8 mouse cellular contexts compared by ENCODE assay signal in the genomic region with DNA sequence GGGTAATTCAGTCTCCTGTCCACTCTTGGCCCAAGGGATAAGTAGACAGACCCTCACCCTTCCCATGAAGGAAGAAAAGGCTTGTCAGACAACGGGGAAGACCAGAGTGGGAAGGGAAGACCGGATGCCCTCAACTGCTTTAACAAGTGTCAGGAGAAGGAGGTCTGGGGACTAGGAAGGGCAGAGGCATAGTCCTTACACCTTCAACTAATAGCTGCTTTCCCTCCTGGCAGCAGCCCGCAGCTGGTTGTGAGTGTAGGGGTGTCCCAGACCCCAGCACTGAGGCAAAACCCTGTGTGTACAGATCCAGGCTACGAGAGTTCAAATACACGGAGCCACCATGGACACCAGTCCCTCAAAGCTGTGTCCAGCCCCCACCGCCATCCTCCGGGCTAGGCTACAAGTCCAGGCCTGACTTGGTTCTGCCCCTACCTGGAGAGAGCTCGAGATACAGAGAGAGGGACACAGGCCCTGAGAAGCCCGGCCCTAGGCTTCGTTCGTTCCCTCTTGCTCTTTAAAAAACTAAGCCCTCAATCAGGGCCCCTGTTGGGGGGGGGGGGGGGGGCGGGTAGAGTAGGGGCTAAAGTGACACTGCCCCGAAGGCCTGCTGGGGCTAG. TPM values are rescaled to one million over a fixed set of nuclear protein-coding genes. Genes with fewer than 3 reads are reported as not detected.
A peak's percentile ranks its signal among the peaks of the same experiment; 100 is the strongest.
DNase-seq lines count a peak whose midpoint lies in the region; ATAC-seq lines count a peak whose summit lies in the region.

No protein-coding gene starts in this region.

- H3K36me3 ChIP-seq in heart, embryonic 13.5 days: no peaks in the 10 kb centered on the region
- no peaks in the 10 kb centered on the region for H3K36me3 ChIP-seq in hindbrain, embryonic 10.5 days
- H3K36me3 ChIP-seq in midbrain, embryonic 11.5 days (ENCODE audit: control insufficient read depth, insufficient read depth, low read length): no peaks in the 10 kb centered on the region

- H3K4me1 ChIP-seq in heart, embryonic 13.5 days: peaks cover 59% of the 10 kb centered on the region
- H3K4me1 ChIP-seq in hindbrain, embryonic 10.5 days (replicated peaks): peaks cover 81% of the 10 kb centered on the region
- peaks cover 27% of the 10 kb centered on the region for H3K4me1 ChIP-seq in midbrain, embryonic 11.5 days (ENCODE audit: control insufficient read depth, insufficient read depth, low read length)

- peak overlapping the region; percentile 91 for H3K4me2 ChIP-seq in heart, embryonic 13.5 days
- H3K4me2 ChIP-seq in midbrain, embryonic 11.5 days: peak overlapping the region; percentile 91

- WGBS in heart, embryonic 13.5 days: 12% methylated on average over 13 of the region's 13 CpGs
- 16% methylated on average over 13 of the region's 13 CpGs for WGBS in hindbrain, embryonic 10.5 days
- 12% methylated on average over 12 of the region's 13 CpGs for WGBS in midbrain, embryonic 11.5 days

- no peak for DNase-seq in heart, adult 18-20 months
- DNase-seq in Muller cell, postnatal 12 days (ENCODE audit: inconsistent ontology term): peak; percentile 37
- DNase-seq in hindbrain, embryonic 10.5 days (ENCODE audit: low spot score): no peak
- DNase-seq in midbrain, embryonic 11.5 days (ENCODE audit: low spot score, missing footprints): no peak
- no peak for DNase-seq in adrenal gland, postnatal 36 days
- no peak for DNase-seq in cerebellum, postnatal 14 days
- DNase-seq in right cerebral cortex, postnatal 4 days: no peak

- H3K27me3 ChIP-seq in heart, embryonic 13.5 days (replicated peaks): peaks cover 23% of the 10 kb centered on the region
- H3K27me3 ChIP-seq in hindbrain, embryonic 10.5 days (ENCODE audit: insufficient read depth, poor library complexity, severe bottlenecking): peaks cover 76% of the 10 kb centered on the region
- H3K27me3 ChIP-seq in midbrain, embryonic 11.5 days (ENCODE audit: control insufficient read depth, insufficient read depth, low read length): peaks cover 17% of the 10 kb centered on the region

- H3K27ac ChIP-seq in heart, embryonic 13.5 days (replicated peaks): peak overlapping the region; percentile 96
- H3K27ac ChIP-seq in hindbrain, embryonic 10.5 days: peak overlapping the region; percentile 93
- H3K27ac ChIP-seq in midbrain, embryonic 11.5 days (ENCODE audit: low read depth, low read length): no peak overlapping the region

- ATAC-seq in heart, embryonic 13.5 days (ENCODE audit: extremely low read depth, insufficient number of reproducible peaks, low FRiP score, low TSS enrichment): no peak
- no peak for ATAC-seq in midbrain, embryonic 11.5 days (ENCODE audit: low FRiP score)

- H3K9ac ChIP-seq in heart, embryonic 13.5 days: peak overlapping the region; percentile 97
- H3K9ac ChIP-seq in midbrain, embryonic 11.5 days (ENCODE audit: low read length): peak overlapping the region; percentile 79

- H3K4me3 ChIP-seq in heart, embryonic 13.5 days: peak overlapping the region; percentile 89
- H3K4me3 ChIP-seq in hindbrain, embryonic 10.5 days: peak overlapping the region; percentile 81
- H3K4me3 ChIP-seq in midbrain, embryonic 11.5 days (ENCODE audit: low read depth, low read length): peak overlapping the region; percentile 70

- no peaks in the 10 kb centered on the region for H3K9me3 ChIP-seq in heart, embryonic 13.5 days
- no peaks in the 10 kb centered on the region for H3K9me3 ChIP-seq in hindbrain, embryonic 10.5 days
- H3K9me3 ChIP-seq in midbrain, embryonic 11.5 days (ENCODE audit: control insufficient read depth, low read length): no peaks in the 10 kb centered on the region

RNA-seq across cellular contexts. Expression of gene Tead3, which starts 1.2 kb away (rescaled TPM):
- polyA plus RNA-seq in heart, embryonic 13.5 days (2015; fragmentation: Nextera tagmentation; extraction: Ambion mirVana): 5.9 and 7.3 TPM in 2 replicates
- 10 to 100 TPM; 12.0 to 13.3 TPM for total RNA-seq in heart, adult 18-20 months (2021)
- polyA plus RNA-seq in hindbrain, embryonic 10.5 days (2016; fragmentation: Nextera tagmentation; extraction: Ambion mirVana): 5.5 and 6.1 TPM in 2 replicates
- polyA plus RNA-seq in midbrain, embryonic 11.5 days (2014; fragmentation: Nextera tagmentation; extraction: Ambion mirVana): 3.5 and 3.7 TPM in 2 replicates
- total RNA-seq in adrenal gland, postnatal 36 days (2021): 10 to 100 TPM; 10.0 to 10.1 TPM

RNA-seq across cellular contexts. Expression of gene Tulp1, which starts 15.7 kb away (rescaled TPM):
- 4.1 TPM in 2 replicates for polyA plus RNA-seq in heart, embryonic 13.5 days (2015; fragmentation: Nextera tagmentation; extraction: Ambion mirVana)
- not detected for total RNA-seq in heart, adult 18-20 months (2021)
- polyA plus RNA-seq in hindbrain, embryonic 10.5 days (2016; fragmentation: Nextera tagmentation; extraction: Ambion mirVana): 2.8 and 4.0 TPM in 2 replicates
- 4.6 and 4.9 TPM in 2 replicates for polyA plus RNA-seq in midbrain, embryonic 11.5 days (2014; fragmentation: Nextera tagmentation; extraction: Ambion mirVana)
- under 1 TPM in 1 of 2 experiments, not detected in 1; 0.43 TPM for total RNA-seq in adrenal gland, postnatal 36 days (2021)

RNA-seq across cellular contexts. Expression of gene Rpl10a, which starts 21.1 kb away (rescaled TPM):
- 389 and 419 TPM in 2 replicates for polyA plus RNA-seq in heart, embryonic 13.5 days (2015; fragmentation: Nextera tagmentation; extraction: Ambion mirVana)
- 100 to 1,000 TPM; 422 to 438 TPM for total RNA-seq in heart, adult 18-20 months (2021)
- polyA plus RNA-seq in hindbrain, embryonic 10.5 days (2016; fragmentation: Nextera tagmentation; extraction: Ambion mirVana): 439 and 483 TPM in 2 replicates
- polyA plus RNA-seq in midbrain, embryonic 11.5 days (2014; fragmentation: Nextera tagmentation; extraction: Ambion mirVana): 465 and 471 TPM in 2 replicates
- total RNA-seq in adrenal gland, postnatal 36 days (2021): 100 to 1,000 TPM; 847 to 904 TPM

RNA-seq across cellular contexts. Expression of gene Fance, which starts 36.1 kb away (rescaled TPM):
- 19.3 and 22.2 TPM in 2 replicates for polyA plus RNA-seq in heart, embryonic 13.5 days (2015; fragmentation: Nextera tagmentation; extraction: Ambion mirVana)
- 10 to 100 TPM; 10.5 to 12.7 TPM for total RNA-seq in heart, adult 18-20 months (2021)
- 32.6 and 32.9 TPM in 2 replicates for polyA plus RNA-seq in hindbrain, embryonic 10.5 days (2016; fragmentation: Nextera tagmentation; extraction: Ambion mirVana)
- 18.5 and 19.5 TPM in 2 replicates for polyA plus RNA-seq in midbrain, embryonic 11.5 days (2014; fragmentation: Nextera tagmentation; extraction: Ambion mirVana)
- total RNA-seq in adrenal gland, postnatal 36 days (2021): 10 to 100 TPM; 23.5 to 23.7 TPM
